Mouse (Mus musculus): ENCODE data around the gene Cdk17. TPM values are rescaled to one million over a fixed set of nuclear protein-coding genes. Genes with fewer than 3 reads are reported as not detected.
A peak's percentile ranks its signal among the peaks of the same experiment; 100 is the strongest.

The Cdk17 gene
- polyA plus RNA-seq, 1 experiment: 4.3 TPM

- H3K4me1 ChIP-seq (ENCODE audit: control insufficient read depth, insufficient read depth, insufficient read length, low read length): peaks cover 4% of the 10 kb centered on the region; the same call in 1 of the 2 replicates
- no peaks in the 10 kb centered on the region for H3K36me3 ChIP-seq (ENCODE audit: control insufficient read depth, insufficient read depth, low read length)
- peak overlapping the region; percentile 96 for H3K4me3 ChIP-seq (ENCODE audit: low read depth, low read length)
- no peaks in the 10 kb centered on the region for H3K27me3 ChIP-seq (ENCODE audit: control insufficient read depth, insufficient read depth, low read length)
- no peak for TF ChIP-seq POLR2A (IDR thresholded peaks at IDR 0.05; ENCODE audit: low read depth, low read length)
- no peak for TF ChIP-seq CTCF (IDR thresholded peaks at IDR 0.05; ENCODE audit: extremely low read depth, insufficient read length, insufficient replicate concordance, low read depth, low read length)
- peak overlapping the region; percentile 76 for H3K27ac ChIP-seq (ENCODE audit: insufficient read depth, low read depth, low read length)
- 50% methylated on average over 11 of the region's 11 CpGs for WGBS
These were observed 1.7 kb downstream of the Cdk17 start for GRCm38 (mm10) chr10:93162276-93162971.

DNA sequence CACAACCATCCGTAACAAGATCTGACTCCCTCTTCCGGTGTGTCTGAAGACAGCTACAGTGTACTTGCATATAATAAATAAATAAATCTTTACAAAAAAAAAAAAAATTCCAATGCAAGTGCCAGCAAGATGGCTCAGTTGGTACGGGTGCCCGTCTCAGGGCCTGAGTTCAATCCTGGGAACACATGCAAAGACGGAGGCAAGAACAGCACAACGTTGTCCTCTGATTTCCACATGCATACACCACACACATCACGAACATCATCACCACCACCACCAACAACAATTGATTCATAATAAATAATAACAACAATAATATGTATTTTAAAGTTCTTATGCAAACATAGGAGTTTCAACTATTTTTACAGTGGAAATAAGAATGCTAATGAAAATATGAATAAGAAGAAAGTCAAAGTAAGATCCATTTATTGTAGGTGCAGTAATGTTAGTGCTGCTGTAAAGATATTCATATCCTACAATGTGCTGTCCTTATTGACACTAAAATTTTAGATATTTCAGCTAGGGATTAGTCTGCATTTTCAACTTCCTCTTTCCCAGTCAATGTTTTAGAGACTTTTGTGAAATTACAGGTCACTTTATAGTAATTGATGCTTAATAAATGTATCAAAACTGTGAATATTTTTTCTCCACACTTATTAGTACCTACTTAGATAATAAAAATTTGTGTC lies 2.4 kb downstream of the Cdk17 start:
- no peak overlapping the region for H3K4me3 ChIP-seq (ENCODE audit: low read depth, low read length)
- WGBS: 65% methylated on average over 7 of the region's 7 CpGs
- no peak overlapping the region for H3K27ac ChIP-seq (ENCODE audit: insufficient read depth, low read depth, low read length)
- no peaks in the 10 kb centered on the region for H3K36me3 ChIP-seq (ENCODE audit: control insufficient read depth, insufficient read depth, low read length)
- H3K4me1 ChIP-seq (ENCODE audit: control insufficient read depth, insufficient read depth, insufficient read length, low read length): peaks cover 6% of the 10 kb centered on the region; the same call in 1 of the 2 replicates
- no peak for TF ChIP-seq CTCF (IDR thresholded peaks at IDR 0.05; ENCODE audit: extremely low read depth, insufficient read length, insufficient replicate concordance, low read depth, low read length)
- no peak for TF ChIP-seq POLR2A (IDR thresholded peaks at IDR 0.05; ENCODE audit: low read depth, low read length)
- no peaks in the 10 kb centered on the region for H3K27me3 ChIP-seq (ENCODE audit: control insufficient read depth, insufficient read depth, low read length)

- H3K4me1 ChIP-seq (ENCODE audit: control insufficient read depth, insufficient read depth, insufficient read length, low read length): peaks cover 8% of the 10 kb centered on the region; the same call in 1 of the 2 replicates
- no peaks in the 10 kb centered on the region for H3K27me3 ChIP-seq (ENCODE audit: control insufficient read depth, insufficient read depth, low read length)
- peak overlapping the region; percentile 24; the same call in 1 of the 2 replicates for H3K27ac ChIP-seq (ENCODE audit: insufficient read depth, low read depth, low read length)
- H3K36me3 ChIP-seq (ENCODE audit: control insufficient read depth, insufficient read depth, low read length): no peaks in the 10 kb centered on the region
- H3K4me3 ChIP-seq (ENCODE audit: low read depth, low read length): no peak overlapping the region
- 68% methylated on average over 6 of the region's 6 CpGs for WGBS
- no peak for TF ChIP-seq POLR2A (IDR thresholded peaks at IDR 0.05; ENCODE audit: low read depth, low read length)
- TF ChIP-seq CTCF (IDR thresholded peaks at IDR 0.05; ENCODE audit: extremely low read depth, insufficient read length, insufficient replicate concordance, low read depth, low read length): no peak
These were observed 3.2 kb downstream of the Cdk17 start for GRCm38 (mm10) chr10:93163711-93164488.

DNA sequence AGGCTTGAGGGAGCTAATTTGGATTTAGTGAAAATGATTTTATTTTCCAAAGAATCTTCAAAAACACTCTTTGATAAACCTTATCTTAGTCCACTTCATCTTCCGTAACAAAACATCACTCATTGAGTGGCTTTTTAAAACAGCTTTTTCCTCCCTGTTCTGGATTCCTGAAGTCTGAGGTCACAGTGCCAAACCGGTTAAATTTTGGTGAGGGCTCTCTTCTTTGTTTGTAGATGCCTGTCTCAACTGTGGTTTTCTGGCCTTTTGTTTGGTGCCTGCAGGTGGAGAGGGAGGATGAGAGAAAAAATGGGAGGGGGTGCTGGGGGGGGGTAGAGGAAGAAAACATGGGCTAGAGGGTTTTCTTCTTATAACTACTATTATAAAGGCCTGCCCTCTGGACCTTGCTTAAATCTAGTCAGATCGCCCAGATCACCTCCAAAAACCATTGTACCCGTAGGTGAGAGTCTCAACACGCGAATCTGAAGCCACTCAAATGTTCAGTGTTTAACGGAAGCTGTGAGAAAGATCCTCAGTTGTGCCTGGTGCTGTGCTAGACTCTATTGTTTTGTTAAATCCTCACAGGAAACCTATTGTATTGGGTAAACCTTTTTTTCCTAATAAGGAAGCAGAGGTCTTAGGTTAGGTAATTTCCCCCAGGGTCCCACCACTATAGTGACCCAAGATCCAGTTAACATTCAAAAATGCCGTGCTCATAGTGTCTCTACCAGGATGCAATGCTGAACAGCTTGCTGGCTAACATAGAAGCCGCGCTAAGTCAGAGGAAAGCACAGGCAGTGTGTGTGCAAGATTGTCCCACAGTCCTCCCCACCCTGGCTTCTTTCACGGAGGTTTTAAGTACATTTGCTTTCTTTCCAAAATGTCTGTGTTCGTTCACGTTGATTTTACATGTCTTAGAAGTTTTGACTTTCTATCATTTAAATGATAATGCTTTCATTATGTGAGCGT lies 5.0 kb downstream of the Cdk17 start:
- Histone ChIP-seq H3K27ac (ENCODE audit: insufficient read depth, low read depth, low read length) (peak overlapping the region; percentile 65), H3K36me3 (ENCODE audit: control insufficient read depth, insufficient read depth, low read length) (no peaks in the 10 kb centered on the region), H3K4me3 (ENCODE audit: low read depth, low read length) (no peak overlapping the region), H3K27me3 (ENCODE audit: control insufficient read depth, insufficient read depth, low read length) (no peaks in the 10 kb centered on the region), H3K4me1 (ENCODE audit: control insufficient read depth, insufficient read depth, insufficient read length, low read length) (peaks cover 8% of the 10 kb centered on the region; the same call in 1 of the 2 replicates)
- 60% methylated on average over 14 of the region's 14 CpGs for WGBS
- TF ChIP-seq CTCF (IDR thresholded peaks at IDR 0.05; ENCODE audit: extremely low read depth, insufficient read length, insufficient replicate concordance, low read depth, low read length) (no peak), POLR2A (IDR thresholded peaks at IDR 0.05; ENCODE audit: low read depth, low read length) (no peak)

- Histone ChIP-seq H3K27me3 (ENCODE audit: control insufficient read depth, insufficient read depth, low read length) (no peaks in the 10 kb centered on the region), H3K4me1 (ENCODE audit: control insufficient read depth, insufficient read depth, insufficient read length, low read length) (peaks cover 8% of the 10 kb centered on the region; the same call in 1 of the 2 replicates), H3K27ac (ENCODE audit: insufficient read depth, low read depth, low read length) (peak overlapping the region; percentile 65), H3K4me3 (ENCODE audit: low read depth, low read length) (no peak overlapping the region), H3K36me3 (ENCODE audit: control insufficient read depth, insufficient read depth, low read length) (no peaks in the 10 kb centered on the region)
- 53% methylated on average over 5 of the region's 5 CpGs for WGBS
- TF ChIP-seq POLR2A (IDR thresholded peaks at IDR 0.05; ENCODE audit: low read depth, low read length) (no peak), CTCF (IDR thresholded peaks at IDR 0.05; ENCODE audit: extremely low read depth, insufficient read length, insufficient replicate concordance, low read depth, low read length) (no peak)
These were observed 5.7 kb downstream of the Cdk17 start for GRCm38 (mm10) chr10:93166382-93166769.

GRCm38 (mm10) chr10:93167311-93167710 lies 6.6 kb downstream of the Cdk17 start:
- Histone ChIP-seq H3K4me3 (ENCODE audit: low read depth, low read length) (peak overlapping the region; percentile 46), H3K27me3 (ENCODE audit: control insufficient read depth, insufficient read depth, low read length) (no peaks in the 10 kb centered on the region), H3K27ac (ENCODE audit: insufficient read depth, low read depth, low read length) (peak overlapping the region; percentile 73; the same call in 1 of the 2 replicates), H3K4me1 (ENCODE audit: control insufficient read depth, insufficient read depth, insufficient read length, low read length) (peaks cover 8% of the 10 kb centered on the region; the same call in 1 of the 2 replicates), H3K36me3 (ENCODE audit: control insufficient read depth, insufficient read depth, low read length) (no peaks in the 10 kb centered on the region)
- 49% methylated on average over 6 of the region's 6 CpGs for WGBS
- TF ChIP-seq POLR2A (IDR thresholded peaks at IDR 0.05; ENCODE audit: low read depth, low read length): no peak
- TF ChIP-seq CTCF (IDR thresholded peaks at IDR 0.05; ENCODE audit: extremely low read depth, insufficient read length, insufficient replicate concordance, low read depth, low read length): no peak

Measured in small intestine, adult 2 months (tissue).